ENCODE assay signal across 18 mouse cellular contexts in the genomic region with DNA sequence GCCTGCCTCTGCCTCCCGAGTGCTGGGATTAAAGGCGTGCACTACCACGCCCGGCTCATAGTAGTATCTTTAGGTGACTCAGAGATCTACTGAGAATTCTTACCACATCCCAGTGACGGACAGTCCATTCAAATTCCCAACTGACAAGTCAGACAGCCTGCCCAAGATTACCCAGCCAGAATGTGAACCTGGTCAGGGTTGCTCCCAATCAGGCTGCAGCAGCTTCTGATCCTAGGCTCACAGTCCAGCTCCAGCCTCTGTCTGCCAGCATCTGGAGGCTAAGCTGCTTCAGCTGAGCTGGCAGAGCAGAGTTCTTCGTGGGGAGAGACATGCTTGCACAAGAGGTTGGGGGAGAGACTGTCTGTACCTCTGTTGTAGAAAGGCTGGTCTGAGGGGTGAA. TPM values are rescaled to one million over a fixed set of nuclear protein-coding genes. Genes with fewer than 3 reads are reported as not detected.
A peak's percentile ranks its signal among the peaks of the same experiment; 100 is the strongest.
DNase-seq lines count a peak whose midpoint lies in the region; ATAC-seq and TF ChIP-seq lines count a peak whose summit lies in the region.
"Had no signal": no experiment of that assay in that cellular context is flagged by ENCODE, and none has a peak within 500 bp of the region (broad histone marks: within the 10 kb centered on the region; RNA-seq: fewer than 3 reads in every experiment).

No protein-coding gene starts in this region.

- H3K9me3 ChIP-seq in liver, postnatal 0 days (ENCODE audit: low read length) = no peaks in the 10 kb centered on the region
- H3K9me3 ChIP-seq in midbrain, postnatal 0 days (ENCODE audit: low read length) = no peaks in the 10 kb centered on the region
- H3K9me3 ChIP-seq: embryonic facial prominence, embryonic 10.5 days; limb, embryonic 10.5 days had no signal

- H3K27ac ChIP-seq in bone marrow macrophage, adult 2 months (ENCODE audit: insufficient read depth, low read depth, low read length) = peak overlapping the region; percentile 45; the same call in 1 of the 2 replicates
- 0 out of 2 replicates have a peak overlapping the region, but pooled peaks have one; percentile 4 for H3K27ac ChIP-seq in liver, postnatal 0 days (ENCODE audit: low read depth)
- H3K27ac ChIP-seq in midbrain, postnatal 0 days (ENCODE audit: low read depth, low read length) = no peak overlapping the region
- H3K27ac ChIP-seq: limb, embryonic 10.5 days had no signal

- TF ChIP-seq CTCF in bone marrow macrophage, adult 2 months (IDR thresholded peaks at IDR 0.05; ENCODE audit: low read depth, low read length) = no peak
- TF ChIP-seq CTCF in liver, postnatal 0 days (IDR thresholded peaks at IDR 0.05; ENCODE audit: low read depth) = no peak
- no peak for TF ChIP-seq CTCF in midbrain, postnatal 0 days (IDR thresholded peaks at IDR 0.05)

- H3K4me1 ChIP-seq in bone marrow macrophage, adult 2 months (ENCODE audit: control insufficient read depth, insufficient read depth, low read length) = peaks cover 5% of the 10 kb centered on the region
- peaks cover 10% of the 10 kb centered on the region for H3K4me1 ChIP-seq in liver, postnatal 0 days (ENCODE audit: insufficient read depth)
- H3K4me1 ChIP-seq in midbrain, postnatal 0 days (ENCODE audit: insufficient read depth, low read length) = no peaks in the 10 kb centered on the region

- TF ChIP-seq EP300 in liver, postnatal 0 days (IDR thresholded peaks at IDR 0.05; ENCODE audit: low read depth) = no peak

- TF ChIP-seq POLR2A in bone marrow macrophage, adult 2 months (IDR thresholded peaks at IDR 0.05; ENCODE audit: borderline replicate concordance, low read depth, low read length) = no peak

- H3K36me3 ChIP-seq in liver, postnatal 0 days (replicated peaks; ENCODE audit: insufficient read depth, low read length) = no peaks in the 10 kb centered on the region
- no peaks in the 10 kb centered on the region for H3K36me3 ChIP-seq in midbrain, postnatal 0 days (ENCODE audit: insufficient read depth, low read length)
- H3K36me3 ChIP-seq: embryonic facial prominence, embryonic 10.5 days; limb, embryonic 10.5 days had no signal

- H3K9ac ChIP-seq in liver, postnatal 0 days (replicated peaks) = peak overlapping the region; percentile 18; the same call in 1 of the 2 replicates
- no peak overlapping the region for H3K9ac ChIP-seq in midbrain, postnatal 0 days (replicated peaks; ENCODE audit: low read length, poor library complexity, severe bottlenecking)

- H3K27me3 ChIP-seq in liver, postnatal 0 days (ENCODE audit: insufficient read depth, low read length) = no peaks in the 10 kb centered on the region
- H3K27me3 ChIP-seq in midbrain, postnatal 0 days (ENCODE audit: insufficient read depth, low read length) = no peaks in the 10 kb centered on the region
- H3K27me3 ChIP-seq: CH12.LX had no signal

- no peak overlapping the region for H3K4me3 ChIP-seq in bone marrow macrophage, adult 2 months (ENCODE audit: insufficient read depth, low read length)
- no peak overlapping the region for H3K4me3 ChIP-seq in liver, postnatal 0 days (ENCODE audit: low read depth, low read length)
- H3K4me3 ChIP-seq in midbrain, postnatal 0 days (ENCODE audit: low read depth, low read length) = no peak overlapping the region

- no peak overlapping the region for H3K4me2 ChIP-seq in liver, postnatal 0 days (ENCODE audit: low read depth, low read length)
- H3K4me2 ChIP-seq in midbrain, postnatal 0 days (ENCODE audit: low read depth, low read length, poor library complexity, severe bottlenecking) = no peak overlapping the region

- 76% methylated on average over 6 of the region's 6 CpGs for WGBS in liver, postnatal 0 days (ENCODE audit: insufficient replicate concordance)
- 88% methylated on average over 6 of the region's 6 CpGs for WGBS in midbrain, postnatal 0 days

- peak; percentile 12; the same call in 1 of the 2 replicates for ATAC-seq in liver, postnatal 0 days
- ATAC-seq in midbrain, postnatal 0 days (ENCODE audit: low FRiP score) = no peak

- DNase-seq in kidney, adult 9 months = peak; percentile 38
- DNase-seq in kidney, postnatal 10 days = no peak
- peak; percentile 13 for DNase-seq in MN1 (ENCODE audit: low spot score)
- no peak for DNase-seq in liver, postnatal 0 days
- DNase-seq in urinary bladder, postnatal 10 days (ENCODE audit: low spot score) = no peak
- DNase-seq in midbrain, postnatal 0 days (ENCODE audit: low spot score) = no peak
- no peak for DNase-seq in left cerebral cortex, adult 11 months (ENCODE audit: low spot score)
- DNase-seq: lung, postnatal 14 days had no signal

RNA-seq across cellular contexts. Expression of gene Nsd1, which starts 26.2 kb away (rescaled TPM):
- 51.0 and 51.4 TPM in 2 replicates for polyA plus RNA-seq in bone marrow macrophage, adult 2 months (2012; ENCODE audit: insufficient read depth, insufficient read length, missing spikeins)
- polyA plus RNA-seq in liver, postnatal 0 days (2015; fragmentation: Nextera tagmentation; extraction: Ambion mirVana) = 18.6 and 20.6 TPM in 2 replicates
- total RNA-seq in midbrain, postnatal 0 days (2014; rRNA removed) = 103 and 111 TPM in 2 replicates
- 47.0 and 56.2 TPM in 2 replicates for polyA plus RNA-seq in midbrain, postnatal 0 days (2015; fragmentation: Nextera tagmentation; extraction: Ambion mirVana)

RNA-seq across cellular contexts. Expression of gene Fgfr4, which starts 30.9 kb away (rescaled TPM):
- not detected in 2 replicates for polyA plus RNA-seq in bone marrow macrophage, adult 2 months (2012; ENCODE audit: insufficient read depth, insufficient read length, missing spikeins)
- 4.9 and 5.1 TPM in 2 replicates for polyA plus RNA-seq in liver, postnatal 0 days (2015; fragmentation: Nextera tagmentation; extraction: Ambion mirVana)
- total RNA-seq in midbrain, postnatal 0 days (2014; rRNA removed) = 0.44 and 0.61 TPM in 2 replicates
- 0.52 and 0.63 TPM in 2 replicates for polyA plus RNA-seq in midbrain, postnatal 0 days (2015; fragmentation: Nextera tagmentation; extraction: Ambion mirVana)
- total RNA-seq: CH12.LX had no signal

RNA-seq across cellular contexts. Expression of gene Gm17617, which starts 50.0 kb away (rescaled TPM):
- not detected in 2 replicates for polyA plus RNA-seq in bone marrow macrophage, adult 2 months (2012; ENCODE audit: insufficient read depth, insufficient read length, missing spikeins)
- not detected in 2 replicates for polyA plus RNA-seq in liver, postnatal 0 days (2015; fragmentation: Nextera tagmentation; extraction: Ambion mirVana)
- not detected in 2 replicates for total RNA-seq in midbrain, postnatal 0 days (2014; rRNA removed)
- polyA plus RNA-seq in midbrain, postnatal 0 days (2015; fragmentation: Nextera tagmentation; extraction: Ambion mirVana) = not detected in 2 replicates
- total RNA-seq: CH12.LX; gastrocnemius, postnatal 4 days; layer of hippocampus, postnatal 10 days had no signal
- polyA plus RNA-seq: embryonic facial prominence, embryonic 10.5 days; frontal cortex, adult 2 months; heart, postnatal 0 days; hindbrain, embryonic 16.5 days; limb, embryonic 10.5 days; midbrain, embryonic 14.5 days had no signal

Comparison
In these comparisons a context has a peak if more than half of its experiments do, and no peak if none do; other contexts are left out.
1. DNase-seq: peak in kidney, adult 9 months (single experiment) and MN1 (single experiment); none in kidney, postnatal 10 days (single experiment), liver, postnatal 0 days (single experiment), urinary bladder, postnatal 10 days (single experiment), midbrain, postnatal 0 days (single experiment) and left cerebral cortex, adult 11 months (single experiment).